ENCODE assay signal across 8 mouse cellular contexts in the genomic region with DNA sequence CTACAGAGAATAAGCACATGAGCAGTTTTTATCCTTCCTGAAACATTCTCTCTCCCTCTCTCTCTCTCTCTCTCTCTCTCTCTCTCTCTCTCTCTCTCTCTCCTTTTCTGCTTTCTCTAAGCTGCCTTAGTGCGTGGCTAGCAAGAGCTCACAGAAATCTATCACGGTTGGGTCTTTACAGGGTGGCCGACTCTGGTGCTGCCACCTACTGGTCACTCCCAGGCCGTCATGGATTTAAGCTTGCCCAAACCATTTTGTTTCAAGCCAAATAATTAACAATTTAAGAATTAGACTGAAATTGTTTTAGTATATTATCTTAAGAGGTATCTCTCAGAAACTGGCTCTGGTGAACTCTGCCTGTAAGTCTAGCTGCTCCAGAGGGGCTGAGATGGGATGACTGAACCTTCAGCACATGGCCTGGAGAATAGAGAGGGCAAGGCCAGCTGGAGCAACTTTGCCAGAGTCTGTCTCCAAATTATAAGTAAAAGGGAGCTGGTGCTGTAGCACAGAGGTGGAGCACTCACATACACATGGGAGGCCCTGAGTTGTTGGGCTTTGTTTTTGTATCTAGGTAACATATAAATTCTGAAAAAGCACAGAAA. TPM values are rescaled to one million over a fixed set of nuclear protein-coding genes. Genes with fewer than 3 reads are reported as not detected.
A peak's percentile ranks its signal among the peaks of the same experiment; 100 is the strongest.
DNase-seq lines count a peak whose midpoint lies in the region; ATAC-seq and TF ChIP-seq lines count a peak whose summit lies in the region.

No protein-coding gene starts in this region.

- no peaks in the 10 kb centered on the region for H3K36me3 ChIP-seq in kidney, adult 2 months (ENCODE audit: control insufficient read depth, insufficient read depth, low read length)
- no peaks in the 10 kb centered on the region for H3K36me3 ChIP-seq in liver, adult 2 months (ENCODE audit: control insufficient read depth, insufficient read depth, low read length)
- H3K36me3 ChIP-seq in neural tube, embryonic 11.5 days (ENCODE audit: control insufficient read depth, insufficient read depth, low read length) = no peaks in the 10 kb centered on the region

- H3K79me2 ChIP-seq in liver, adult 2 months (ENCODE audit: control insufficient read depth, insufficient read depth, low read length) = no peaks in the 10 kb centered on the region

- H3K4me1 ChIP-seq in kidney, adult 2 months (ENCODE audit: control insufficient read depth, insufficient read depth, low read length) = no peaks in the 10 kb centered on the region
- H3K4me1 ChIP-seq in liver, adult 2 months (ENCODE audit: control insufficient read depth, insufficient read depth, low read length) = no peaks in the 10 kb centered on the region
- H3K4me1 ChIP-seq in neural tube, embryonic 11.5 days (ENCODE audit: control insufficient read depth, insufficient read depth, low read length) = no peaks in the 10 kb centered on the region

- no peak for TF ChIP-seq POLR2A in kidney, adult 2 months (IDR thresholded peaks at IDR 0.05; ENCODE audit: low read depth, low read length)
- TF ChIP-seq POLR2A in liver, adult 2 months (IDR thresholded peaks at IDR 0.05; ENCODE audit: extremely low read depth, insufficient read depth, low read length) = no peak

- no peak overlapping the region for H3K27ac ChIP-seq in kidney, adult 2 months (ENCODE audit: insufficient read depth, low read depth, low read length)
- no peak overlapping the region for H3K27ac ChIP-seq in liver, adult 2 months (replicated peaks; ENCODE audit: insufficient read depth, low read depth, low read length)
- H3K27ac ChIP-seq in neural tube, embryonic 11.5 days (ENCODE audit: low read depth, low read length) = no peak overlapping the region

- peak; percentile 78 for TF ChIP-seq CTCF in kidney, adult 2 months (conservative IDR thresholded peaks at IDR 0.05; ENCODE audit: insufficient read depth, insufficient read length, low read depth, low read length)
- TF ChIP-seq CTCF in liver, adult 2 months (IDR thresholded peaks at IDR 0.05; ENCODE audit: low read depth, low read length) = peak; percentile 82

- peak; percentile 62; the same call in 1 of the 2 replicates for ATAC-seq in neural tube, embryonic 11.5 days (ENCODE audit: insufficient read depth, low FRiP score, low TSS enrichment)

- H3K27me3 ChIP-seq in kidney, adult 2 months (replicated peaks; ENCODE audit: control insufficient read depth, insufficient read depth, low read length) = no peaks in the 10 kb centered on the region
- H3K27me3 ChIP-seq in liver, adult 2 months (ENCODE audit: control insufficient read depth, insufficient read depth, low read length) = 0 out of 2 replicates have a peak, but pooled peaks cover 2% of the 10 kb centered on the region
- no peaks in the 10 kb centered on the region for H3K27me3 ChIP-seq in neural tube, embryonic 11.5 days (ENCODE audit: control insufficient read depth, insufficient read depth, low read length)

- no peaks in the 10 kb centered on the region for H3K9me3 ChIP-seq in neural tube, embryonic 11.5 days (ENCODE audit: control insufficient read depth, low read length)

- H3K4me3 ChIP-seq in kidney, adult 2 months (ENCODE audit: insufficient read depth, low read depth, low read length) = no peak overlapping the region
- no peak overlapping the region for H3K4me3 ChIP-seq in liver, adult 2 months (ENCODE audit: insufficient read depth, low read depth, low read length)
- no peak overlapping the region for H3K4me3 ChIP-seq in neural tube, embryonic 11.5 days (ENCODE audit: low read depth, low read length)

- DNase-seq in 416B (ENCODE audit: low read depth) (peak; percentile 63), MN1 (ENCODE audit: low spot score) (peak; percentile 56)
- peak; percentile 12 for DNase-seq in cerebellum, adult 9-11 months
- DNase-seq in frontal cortex, postnatal 25 days (ENCODE audit: low spot score in 2 of 2) = peak; percentile 46 to 51
- DNase-seq in kidney, adult 2 months = peak; percentile 44
- DNase-seq in liver, adult 2 months (ENCODE audit: extremely low read depth, low read depth, low spot score) = peak; percentile 25
- DNase-seq in neural tube, embryonic 11.5 days (ENCODE audit: low spot score) = peak; percentile 74
- DNase-seq in thymus, postnatal 36 days = peak; percentile 22 to 30

- under 1% methylated on average over 4 of the region's 4 CpGs for WGBS in kidney, adult 2 months
- 6% methylated on average over 4 of the region's 4 CpGs for WGBS in liver, adult 2 months
- WGBS in neural tube, embryonic 11.5 days = 0% methylated on average over 4 of the region's 4 CpGs

- no peak overlapping the region for H3K9ac ChIP-seq in liver, adult 2 months (ENCODE audit: low read depth, low read length)
- no peak overlapping the region for H3K9ac ChIP-seq in neural tube, embryonic 11.5 days (ENCODE audit: low read length)

- H3K4me2 ChIP-seq in neural tube, embryonic 11.5 days (ENCODE audit: low read depth) = no peak overlapping the region

RNA-seq across cellular contexts. Expression of a gene that starts 23.7 kb away (rescaled TPM):
- 0.27 and 0.41 TPM in 2 replicates for polyA plus RNA-seq in kidney, adult 2 months (2012; rRNA removed)
- total RNA-seq in liver, adult 2 months (2014; rRNA removed) = not detected in 2 replicates
- not detected in 2 replicates for polyA plus RNA-seq in liver, adult 2 months (2012; rRNA removed)
- polyA plus RNA-seq in neural tube, embryonic 11.5 days (2014; fragmentation: Nextera tagmentation; extraction: Ambion mirVana) = 1.6 and 1.7 TPM in 2 replicates

Comparison
In these comparisons a context has a peak if more than half of its experiments do, and no peak if none do; other contexts are left out.
1. DNase-seq: peak in every context shown above with its lines; median percentile 74 in neural tube, embryonic 11.5 days; 63 in 416B; 56 in MN1; 48 in frontal cortex, postnatal 25 days; 44 in kidney, adult 2 months; 26 in thymus, postnatal 36 days; 25 in liver, adult 2 months; 12 in cerebellum, adult 9-11 months.